Mouse (Mus musculus): ENCODE measurements around the gene Olfr726. TPM values are rescaled to one million over a fixed set of nuclear protein-coding genes. Genes with fewer than 3 reads are reported as not detected.

The Olfr726 gene
- not detected in 2 replicates for polyA plus RNA-seq (2015; fragmentation: Nextera tagmentation; extraction: Ambion mirVana)

- Histone ChIP-seq H3K4me1 (replicated peaks) (no peaks in the 10 kb centered on the region), H3K27me3 (no peaks in the 10 kb centered on the region), H3K4me3 (replicated peaks) (no peak within 1 kb of the TSS), H3K36me3 (replicated peaks) (no peaks in the 10 kb centered on the region), H3K9me3 (replicated peaks) (no peaks in the 10 kb centered on the region), H3K9ac (no peak within 1 kb of the TSS), H3K4me2 (no peak within 1 kb of the TSS), H3K27ac (replicated peaks) (no peak within 1 kb of the TSS)
- ATAC-seq (ENCODE audit: insufficient read depth) = no peak
- 59% methylated on average over 1 of the region's 1 CpGs for WGBS (ENCODE audit: insufficient replicate concordance)
Measured at GRCm38 (mm10) chr14:50090853-50091252, at the start of gene Olfr726. Gene Olfr726 (minus strand): TSS chr14:50090953.

- no peaks in the 10 kb centered on the region for H3K36me3 ChIP-seq (replicated peaks)
- no peaks in the 10 kb centered on the region for H3K4me1 ChIP-seq (replicated peaks)
- H3K27ac ChIP-seq (replicated peaks) = no peak within 1 kb of the TSS
- 53% methylated on average over 1 of the region's 1 CpGs for WGBS (ENCODE audit: insufficient replicate concordance)
- no peak within 1 kb of the TSS for H3K4me2 ChIP-seq
- H3K4me3 ChIP-seq (replicated peaks) = no peak within 1 kb of the TSS
- H3K9ac ChIP-seq = no peak within 1 kb of the TSS
- no peaks in the 10 kb centered on the region for H3K9me3 ChIP-seq (replicated peaks)
- H3K27me3 ChIP-seq = no peaks in the 10 kb centered on the region
- no peak for ATAC-seq (ENCODE audit: insufficient read depth)
Measured at GRCm38 (mm10) chr14:50122886-50123285, 32.1 kb upstream of the Olfr726 start, which contains the start of gene Olfr727. Gene Olfr727 (plus strand): TSS chr14:50123186.

- H3K27ac ChIP-seq (replicated peaks) = no peak overlapping the region
- H3K4me1 ChIP-seq (replicated peaks) = peaks cover 6% of the 10 kb centered on the region
- peak; percentile 33; the same call in 1 of the 2 replicates for ATAC-seq (ENCODE audit: insufficient read depth)
- under 1% methylated on average over 4 of the region's 4 CpGs for WGBS (ENCODE audit: insufficient replicate concordance)
- peak overlapping the region; percentile 92 for H3K4me2 ChIP-seq
- no peaks in the 10 kb centered on the region for H3K36me3 ChIP-seq (replicated peaks)
- H3K9ac ChIP-seq = no peak overlapping the region
- H3K27me3 ChIP-seq = no peaks in the 10 kb centered on the region
- no peaks in the 10 kb centered on the region for H3K9me3 ChIP-seq (replicated peaks)
- peak overlapping the region; percentile 66 for H3K4me3 ChIP-seq (replicated peaks)
Measured at GRCm38 (mm10) chr14:50062733-50063104, 28.0 kb downstream of the Olfr726 start.

- Histone ChIP-seq H3K4me2 (peak overlapping the region; percentile 92), H3K9me3 (replicated peaks) (no peaks in the 10 kb centered on the region), H3K36me3 (replicated peaks) (no peaks in the 10 kb centered on the region), H3K27me3 (no peaks in the 10 kb centered on the region), H3K27ac (replicated peaks) (peak overlapping the region; percentile 69), H3K4me3 (replicated peaks) (peak overlapping the region; percentile 66), H3K9ac (peak overlapping the region; percentile 43), H3K4me1 (replicated peaks) (peaks cover 6% of the 10 kb centered on the region)
- WGBS (ENCODE audit: insufficient replicate concordance) = under 1% methylated on average over 52 of the region's 52 CpGs
- ATAC-seq (ENCODE audit: insufficient read depth) = peak; percentile 88
Measured at GRCm38 (mm10) chr14:50061955-50062732, 28.6 kb downstream of the Olfr726 start.

GRCm38 (mm10) chr14:50061590-50061954, 29.2 kb downstream of the Olfr726 start:
- peak overlapping the region; percentile 69; the same call in 1 of the 2 replicates for H3K27ac ChIP-seq (replicated peaks)

GRCm38 (mm10) chr14:50061179-50061578, 29.6 kb downstream of the Olfr726 start:
- Histone ChIP-seq H3K36me3 (replicated peaks) (no peaks in the 10 kb centered on the region), H3K4me1 (replicated peaks) (peaks cover 6% of the 10 kb centered on the region), H3K9me3 (replicated peaks) (no peaks in the 10 kb centered on the region), H3K27ac (replicated peaks) (no peak overlapping the region), H3K4me2 (peak overlapping the region; percentile 92), H3K9ac (peak overlapping the region; percentile 43; the same call in 1 of the 2 replicates), H3K27me3 (no peaks in the 10 kb centered on the region), H3K4me3 (replicated peaks) (peak overlapping the region; percentile 66)
- WGBS (ENCODE audit: insufficient replicate concordance) = 11% methylated on average over 11 of the region's 11 CpGs
- ATAC-seq (ENCODE audit: insufficient read depth) = no peak

More at GRCm38 (mm10) chr14:50061590-50061954, 29.2 kb downstream of the Olfr726 start:
- peaks cover 6% of the 10 kb centered on the region for H3K4me1 ChIP-seq (replicated peaks)
- H3K4me2 ChIP-seq = peak overlapping the region; percentile 92
- no peaks in the 10 kb centered on the region for H3K9me3 ChIP-seq (replicated peaks)
- H3K4me3 ChIP-seq (replicated peaks) = peak overlapping the region; percentile 66
- WGBS (ENCODE audit: insufficient replicate concordance) = 1% methylated on average over 13 of the region's 13 CpGs
- H3K27me3 ChIP-seq = no peaks in the 10 kb centered on the region
- no peak for ATAC-seq (ENCODE audit: insufficient read depth)
- peak overlapping the region; percentile 43 for H3K9ac ChIP-seq
- no peaks in the 10 kb centered on the region for H3K36me3 ChIP-seq (replicated peaks)

- no peak for ATAC-seq (ENCODE audit: insufficient read depth)
- H3K4me3 ChIP-seq (replicated peaks) = no peak within 1 kb of the TSS
- H3K9me3 ChIP-seq (replicated peaks) = no peaks in the 10 kb centered on the region
- H3K4me2 ChIP-seq = no peak within 1 kb of the TSS
- H3K36me3 ChIP-seq (replicated peaks) = no peaks in the 10 kb centered on the region
- H3K4me1 ChIP-seq (replicated peaks) = no peaks in the 10 kb centered on the region
- H3K27ac ChIP-seq (replicated peaks) = no peak within 1 kb of the TSS
- H3K27me3 ChIP-seq = no peaks in the 10 kb centered on the region
- H3K9ac ChIP-seq = no peak within 1 kb of the TSS
Measured at GRCm38 (mm10) chr14:50040275-50040674, 50.5 kb downstream of the Olfr726 start, which contains the start of gene Olfr725. Gene Olfr725 (minus strand): TSS chr14:50040375.

Other genes with a start within 250 kb of the Olfr726 start
- not detected in 2 replicates for gene Olfr722, start 189.0 kb downstream of the Olfr726 start, polyA plus RNA-seq (2015; fragmentation: Nextera tagmentation; extraction: Ambion mirVana)
- not detected in 2 replicates for gene Olfr723, start 159.2 kb downstream of the Olfr726 start, polyA plus RNA-seq (2015; fragmentation: Nextera tagmentation; extraction: Ambion mirVana)
- gene Olfr724, start 127.7 kb downstream of the Olfr726 start, polyA plus RNA-seq (2015; fragmentation: Nextera tagmentation; extraction: Ambion mirVana) = not detected in 2 replicates
- not detected in 2 replicates for gene Olfr725, start 50.6 kb downstream of the Olfr726 start, polyA plus RNA-seq (2015; fragmentation: Nextera tagmentation; extraction: Ambion mirVana)
- gene Olfr727, start 32.2 kb upstream of the Olfr726 start, polyA plus RNA-seq (2015; fragmentation: Nextera tagmentation; extraction: Ambion mirVana) = not detected in 2 replicates
- gene Olfr728, start 51.7 kb upstream of the Olfr726 start, polyA plus RNA-seq (2015; fragmentation: Nextera tagmentation; extraction: Ambion mirVana) = not detected in 2 replicates
- gene Olfr729, start 62.0 kb upstream of the Olfr726 start, polyA plus RNA-seq (2015; fragmentation: Nextera tagmentation; extraction: Ambion mirVana) = not detected in 2 replicates
- not detected in 2 replicates for gene Olfr730, start 97.2 kb upstream of the Olfr726 start, polyA plus RNA-seq (2015; fragmentation: Nextera tagmentation; extraction: Ambion mirVana)
- not detected in 2 replicates for gene Olfr731, start 150.9 kb upstream of the Olfr726 start, polyA plus RNA-seq (2015; fragmentation: Nextera tagmentation; extraction: Ambion mirVana)
- not detected in 2 replicates for gene Olfr732, start 193.3 kb upstream of the Olfr726 start, polyA plus RNA-seq (2015; fragmentation: Nextera tagmentation; extraction: Ambion mirVana)
- not detected in 2 replicates for gene Olfr733, start 210.6 kb upstream of the Olfr726 start, polyA plus RNA-seq (2015; fragmentation: Nextera tagmentation; extraction: Ambion mirVana)
- not detected in 2 replicates for gene Olfr734, start 235.8 kb upstream of the Olfr726 start, polyA plus RNA-seq (2015; fragmentation: Nextera tagmentation; extraction: Ambion mirVana)

Measured in liver, embryonic 15.5 days (tissue).